Mouse (Mus musculus): ENCODE results near the gene Hmgcl.
"Not testable (repeated sequence)": the region's sequence is repeated elsewhere in the genome, so short reads cannot be mapped to it uniquely, and the experiment has no call there.

The Hmgcl gene

DNA sequence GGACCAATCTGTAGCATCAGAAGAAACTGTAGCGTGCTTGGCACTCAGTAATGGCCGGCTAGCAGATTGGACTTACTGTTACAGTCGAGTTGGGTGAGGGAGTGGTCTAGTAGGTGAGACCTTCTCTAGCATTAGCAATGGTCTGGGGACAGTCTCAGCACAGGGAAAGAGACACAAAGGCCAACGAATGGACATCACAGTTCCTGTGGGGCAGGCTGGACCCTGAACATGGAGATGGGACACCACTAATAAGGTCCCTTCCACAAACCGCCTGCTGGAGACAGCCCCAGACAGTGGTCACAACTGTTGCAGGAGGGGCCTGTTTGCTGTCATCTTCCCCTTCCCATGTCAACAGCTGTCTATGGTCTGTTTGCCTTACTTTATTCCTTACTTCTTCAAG, 15.5 kb downstream of the Hmgcl start:
- DNase-seq (ENCODE audit: low spot score), result no peak

DNA sequence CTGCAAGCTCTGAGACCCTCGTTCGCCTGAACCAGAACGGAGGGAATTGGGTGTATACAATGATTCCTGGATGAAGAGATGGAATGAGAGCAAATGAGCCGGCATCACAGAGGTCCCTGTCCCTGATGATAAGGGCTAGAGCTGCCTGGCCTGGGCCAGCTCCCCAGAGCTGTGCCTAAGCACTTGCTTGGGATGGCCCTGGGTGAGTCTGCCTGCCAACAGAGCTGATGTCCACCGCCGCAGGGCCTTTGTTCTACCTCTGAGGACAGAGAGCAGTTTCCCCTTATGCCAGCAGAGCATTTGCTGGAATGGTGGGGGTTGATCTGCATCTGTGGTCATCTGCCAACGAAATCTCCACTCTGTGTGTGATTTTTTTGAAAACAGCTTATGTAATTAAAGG, 15.9 kb downstream of the Hmgcl start:
- no peak for DNase-seq (ENCODE audit: low spot score)

DNA sequence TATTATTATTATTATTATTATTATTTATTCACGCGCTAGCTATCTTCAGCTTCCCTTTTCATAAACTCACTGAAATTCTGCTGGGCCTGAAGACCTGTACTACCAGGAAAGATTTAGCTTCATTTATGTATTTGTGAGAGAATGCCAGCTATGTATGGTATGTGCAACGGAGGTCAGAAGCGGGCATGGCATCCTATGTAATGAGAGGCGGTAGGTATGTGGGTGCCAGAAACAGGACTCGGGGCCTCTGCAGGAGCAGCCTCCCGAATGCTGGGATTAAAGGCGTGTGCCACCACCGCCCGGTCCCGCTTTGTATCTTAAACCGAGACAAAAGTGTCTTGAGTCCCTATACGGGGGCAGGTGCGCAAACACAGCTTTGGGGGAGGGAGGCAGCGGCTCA, 16.7 kb downstream of the Hmgcl start:
- no peak for DNase-seq (ENCODE audit: low spot score)

DNA sequence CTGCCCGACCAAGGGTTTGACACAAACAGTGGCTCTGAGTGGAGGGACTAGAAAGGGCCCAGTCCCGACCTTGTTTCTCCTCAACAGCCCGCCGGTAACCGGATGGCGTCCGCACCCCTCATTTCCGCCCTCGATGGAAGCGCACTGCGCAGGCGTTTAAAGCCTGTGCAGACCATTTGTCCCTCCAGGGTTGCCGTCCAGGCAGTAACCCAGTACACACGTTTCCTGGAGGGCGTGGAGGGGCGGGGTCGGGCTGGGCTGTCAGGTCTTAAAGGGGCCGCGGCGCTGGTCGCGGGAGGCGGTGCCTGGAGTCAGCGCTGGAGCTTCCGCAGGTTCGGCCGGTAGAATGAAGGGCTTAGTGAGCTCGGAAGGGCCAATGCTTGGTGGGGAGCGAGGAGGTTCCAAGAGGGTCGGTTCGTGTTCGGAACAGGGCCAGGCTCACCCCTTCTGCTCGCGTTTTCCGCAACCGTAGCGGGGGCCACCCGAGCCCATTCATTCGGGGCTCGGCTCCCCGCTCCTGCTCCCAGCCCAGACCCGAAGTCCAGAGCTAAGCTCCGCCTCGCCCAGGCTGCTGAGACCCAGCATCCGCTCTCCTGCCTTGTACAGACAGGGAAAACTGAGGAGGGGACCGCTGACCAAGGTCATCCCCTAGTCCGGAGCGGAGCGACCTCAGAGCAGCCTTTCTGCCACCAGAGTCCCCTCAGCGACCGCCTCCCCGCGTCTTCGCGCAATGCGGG, 17.4 kb downstream of the Hmgcl start, which contains the start of gene Gale:
Gale (plus strand) TSS at position 271 of the 737 bp plus-strand sequence.
- peak; percentile 97 for DNase-seq (ENCODE audit: low spot score)

DNA sequence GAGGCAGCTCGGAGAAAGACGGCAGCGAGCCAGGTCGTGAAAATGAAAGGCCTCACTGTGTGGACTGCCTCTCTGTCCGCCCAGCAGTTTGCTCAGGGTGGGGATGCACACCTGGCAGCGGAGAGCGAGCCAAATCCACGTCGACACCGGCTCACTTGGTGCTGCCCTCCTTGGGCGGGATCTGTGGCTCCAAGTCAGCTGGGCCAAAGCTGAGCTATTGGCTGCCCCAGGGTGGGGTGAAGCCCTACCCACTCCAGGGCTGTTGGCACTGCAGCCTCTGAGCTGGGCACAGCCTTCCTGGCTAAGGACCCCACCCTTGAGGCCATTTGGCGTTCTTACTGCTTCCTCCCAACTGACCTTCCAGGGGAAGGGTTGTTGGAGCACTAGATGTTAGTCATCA, 18.2 kb downstream of the Hmgcl start:
- DNase-seq (ENCODE audit: low spot score), result no peak

DNA sequence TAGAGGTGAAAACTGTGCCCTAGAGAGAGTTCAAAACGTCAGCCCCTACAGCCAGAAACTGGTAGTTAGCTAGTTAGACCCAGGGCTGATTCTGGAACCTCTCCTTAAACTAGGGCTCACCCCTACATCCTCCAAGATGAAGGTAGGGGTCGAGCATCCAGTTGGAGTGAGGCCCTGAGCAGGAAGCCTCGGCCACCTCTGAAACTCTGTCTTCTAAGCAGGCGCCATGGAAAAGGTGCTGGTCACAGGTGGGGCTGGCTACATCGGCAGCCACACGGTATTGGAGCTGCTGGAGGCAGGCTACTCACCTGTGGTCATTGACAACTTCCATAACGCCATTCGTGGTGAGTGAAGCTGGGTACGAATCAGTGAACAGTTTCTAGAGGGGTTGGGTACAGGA, 18.9 kb downstream of the Hmgcl start:
- no peak for DNase-seq (ENCODE audit: low spot score)

DNA sequence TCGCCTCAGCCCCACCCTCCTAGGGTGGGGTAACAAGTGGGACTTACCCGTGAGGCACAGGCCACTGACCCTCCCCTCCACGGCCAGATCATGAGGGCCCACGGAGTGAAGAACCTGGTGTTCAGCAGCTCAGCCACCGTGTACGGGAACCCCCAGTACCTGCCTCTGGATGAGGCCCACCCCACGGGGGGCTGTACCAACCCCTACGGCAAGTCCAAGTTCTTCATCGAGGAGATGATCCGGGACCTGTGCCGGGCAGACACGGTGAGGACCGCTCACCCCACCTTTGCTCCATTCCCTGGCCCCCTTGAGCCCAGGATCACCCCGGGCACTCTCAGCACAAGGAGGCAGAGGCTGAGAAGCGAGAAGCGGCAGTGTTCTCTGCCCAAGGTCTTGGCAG, 20.0 kb downstream of the Hmgcl start:
- no peak for DNase-seq (ENCODE audit: low spot score)

DNA sequence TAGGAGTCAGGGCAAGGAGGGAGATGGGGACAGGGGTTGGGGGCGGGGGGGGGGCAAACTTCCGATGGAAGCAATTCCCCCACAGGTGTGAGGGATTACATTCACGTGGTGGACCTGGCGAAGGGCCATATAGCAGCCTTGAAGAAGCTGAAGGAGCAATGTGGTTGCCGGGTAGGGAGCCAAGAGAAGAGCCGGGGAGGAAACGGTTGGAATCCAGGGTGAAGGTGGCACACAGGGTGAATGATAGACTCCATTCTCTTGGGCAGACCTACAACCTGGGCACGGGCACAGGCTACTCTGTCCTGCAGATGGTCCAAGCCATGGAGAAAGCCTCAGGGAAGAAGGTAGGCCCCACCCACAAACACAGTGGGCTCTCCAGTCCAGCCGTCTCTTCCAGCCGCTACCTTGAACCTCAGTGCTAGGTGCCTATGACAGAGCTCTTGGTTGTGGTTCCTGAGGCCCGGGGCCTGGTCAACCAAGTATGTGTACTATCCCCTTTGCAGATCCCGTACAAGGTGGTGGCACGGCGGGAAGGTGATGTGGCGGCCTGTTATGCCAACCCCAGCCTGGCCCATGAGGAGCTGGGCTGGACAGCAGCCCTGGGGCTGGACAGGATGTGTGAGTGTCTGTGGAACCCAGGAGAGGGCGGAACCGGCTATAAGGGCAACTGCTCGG, 21.0 kb downstream of the Hmgcl start:
- DNase-seq (ENCODE audit: low spot score), result no peak

DNA sequence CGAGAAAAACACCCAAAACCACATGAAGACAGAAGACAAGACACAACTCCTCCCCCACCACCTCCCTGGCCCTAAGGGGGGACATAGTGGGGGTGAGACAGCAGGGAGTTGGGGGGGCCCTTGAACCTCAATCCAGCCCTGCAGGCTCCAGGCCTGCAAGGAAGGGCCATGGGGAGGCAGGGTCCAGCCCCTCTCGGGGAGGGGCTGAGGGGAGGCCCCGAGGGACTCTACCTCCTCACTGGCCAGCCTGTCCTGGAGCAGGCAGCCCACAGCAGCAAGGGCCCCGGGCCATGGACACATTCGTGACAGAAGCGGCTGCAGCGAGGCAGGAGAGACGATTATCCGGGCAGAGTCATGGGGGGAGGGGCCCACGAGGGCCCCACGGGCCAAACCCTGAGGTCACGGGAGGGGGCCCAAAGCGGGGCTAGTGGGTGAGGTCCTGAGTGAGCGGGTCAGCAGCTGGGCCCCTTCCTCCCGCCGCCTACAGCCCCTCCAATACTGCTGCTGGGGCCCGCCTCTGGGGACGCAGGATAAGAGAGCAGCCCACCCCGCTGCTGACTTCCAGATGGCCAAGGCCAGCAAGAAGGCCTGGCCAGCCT, 22.1 kb downstream of the Hmgcl start:
- no peak for DNase-seq (ENCODE audit: low spot score)

DNA sequence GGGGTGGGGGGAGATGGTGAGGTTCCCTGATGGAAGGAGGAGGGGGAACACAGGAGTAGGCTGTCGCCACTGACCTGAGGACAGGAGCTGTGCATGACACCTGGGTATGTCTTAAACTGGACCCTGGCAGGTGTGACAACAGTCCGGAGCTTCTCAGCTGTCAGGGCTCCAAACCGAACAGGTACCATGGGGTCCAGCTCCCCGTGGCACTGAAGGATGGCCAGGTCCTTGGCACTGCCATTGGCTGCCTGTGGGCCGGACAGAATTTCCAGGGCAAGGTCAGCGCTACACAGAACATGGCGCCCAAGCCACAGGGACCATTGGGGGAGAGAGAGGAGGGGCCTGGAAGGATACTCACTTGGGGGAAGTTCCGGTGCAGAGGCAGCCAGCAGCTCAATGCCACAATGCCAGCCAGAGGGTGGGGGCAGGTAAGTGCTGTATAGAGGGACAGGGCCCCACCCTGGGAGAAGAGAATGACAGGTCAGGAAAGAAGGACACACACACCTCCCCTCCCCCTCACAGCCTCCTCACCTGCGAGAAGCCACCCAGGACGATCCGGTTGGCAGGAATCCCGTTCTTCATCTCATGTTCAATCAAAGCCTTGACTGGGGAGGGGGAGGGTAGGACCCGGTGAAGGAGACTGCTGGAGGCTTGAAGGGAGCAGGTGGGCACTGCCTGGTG, 23.0 kb downstream of the Hmgcl start:
- no peak for DNase-seq (ENCODE audit: low spot score)

DNA sequence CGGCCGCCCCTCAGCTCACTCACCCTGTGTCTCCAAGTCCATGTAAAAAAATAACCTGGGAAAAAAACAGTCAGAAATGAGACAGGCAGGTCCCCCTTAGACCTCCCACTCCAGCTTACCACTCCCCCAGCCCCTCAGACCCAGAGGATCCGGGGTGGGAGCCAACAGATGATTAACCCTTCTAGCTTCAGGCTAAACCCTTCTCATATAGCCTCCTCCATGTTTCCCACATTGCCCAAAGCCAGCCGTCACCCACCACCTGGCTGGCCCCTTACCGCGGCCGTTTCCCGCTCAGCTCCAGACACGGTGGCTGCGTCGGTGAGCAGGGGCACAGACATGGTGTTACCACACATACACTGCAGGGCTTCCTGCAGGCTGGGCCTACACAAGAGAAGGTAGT, 24.3 kb downstream of the Hmgcl start:
- DNase-seq (ENCODE audit: low spot score), result no peak

DNA sequence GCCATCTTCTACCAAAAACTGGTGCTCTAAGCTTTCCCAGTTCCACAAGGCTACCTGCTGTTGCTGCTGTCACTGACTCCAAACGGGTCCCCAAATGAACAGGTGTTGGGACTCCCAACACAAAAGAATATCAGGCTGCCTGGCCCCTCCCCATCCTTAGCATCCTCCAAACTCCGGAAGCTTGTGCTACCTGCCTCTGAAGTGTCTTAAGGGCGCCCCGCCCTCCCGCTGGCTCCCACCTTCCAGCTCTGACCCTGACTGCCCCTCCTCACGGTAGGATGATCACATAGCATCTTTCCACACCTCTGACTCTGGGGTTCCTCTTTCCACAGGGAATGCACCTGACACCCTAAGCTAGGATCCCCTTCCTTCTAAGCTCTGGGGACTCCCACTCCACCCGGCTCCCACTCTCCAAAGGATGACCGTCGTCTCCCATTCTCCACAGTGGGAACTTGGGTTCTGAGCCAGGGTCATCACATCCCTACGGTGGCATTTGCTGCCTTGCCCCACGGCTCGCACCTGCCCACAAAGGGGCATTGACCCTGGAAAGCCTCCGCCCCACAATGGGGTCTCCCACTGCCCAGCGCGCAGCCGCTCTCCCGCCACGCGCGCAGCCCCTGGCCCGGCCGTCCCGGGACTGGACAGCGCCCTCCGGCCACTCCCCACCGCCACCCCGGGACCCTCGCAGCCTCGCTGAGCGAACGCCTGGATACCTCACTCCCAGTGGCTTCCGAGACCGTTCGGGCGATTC, 25.7 kb downstream of the Hmgcl start:
- no peak for DNase-seq (ENCODE audit: low spot score)

DNA sequence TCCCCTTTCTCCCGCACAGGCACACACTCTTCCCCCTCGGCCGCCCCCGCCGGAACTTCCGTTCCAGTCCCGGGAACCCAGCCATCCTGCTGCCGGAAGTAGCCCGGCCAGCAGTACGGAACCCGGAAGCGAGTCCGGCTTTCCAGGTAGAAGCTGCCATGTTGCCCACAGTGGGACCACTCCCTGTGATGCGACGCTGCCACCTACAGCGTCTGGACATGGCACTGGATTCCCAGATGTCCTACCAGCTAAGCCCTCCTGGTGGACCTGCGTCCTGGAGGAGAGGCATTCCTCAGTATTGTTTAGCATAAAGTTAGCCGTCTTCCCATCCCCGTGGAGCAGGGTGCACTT, 26.3 kb downstream of the Hmgcl start, which contains the start of gene Lypla2:
Lypla2 (minus strand) TSS at position 71 of the 351 bp plus-strand sequence.
- DNase-seq (ENCODE audit: low spot score), result peak; percentile 81

DNA sequence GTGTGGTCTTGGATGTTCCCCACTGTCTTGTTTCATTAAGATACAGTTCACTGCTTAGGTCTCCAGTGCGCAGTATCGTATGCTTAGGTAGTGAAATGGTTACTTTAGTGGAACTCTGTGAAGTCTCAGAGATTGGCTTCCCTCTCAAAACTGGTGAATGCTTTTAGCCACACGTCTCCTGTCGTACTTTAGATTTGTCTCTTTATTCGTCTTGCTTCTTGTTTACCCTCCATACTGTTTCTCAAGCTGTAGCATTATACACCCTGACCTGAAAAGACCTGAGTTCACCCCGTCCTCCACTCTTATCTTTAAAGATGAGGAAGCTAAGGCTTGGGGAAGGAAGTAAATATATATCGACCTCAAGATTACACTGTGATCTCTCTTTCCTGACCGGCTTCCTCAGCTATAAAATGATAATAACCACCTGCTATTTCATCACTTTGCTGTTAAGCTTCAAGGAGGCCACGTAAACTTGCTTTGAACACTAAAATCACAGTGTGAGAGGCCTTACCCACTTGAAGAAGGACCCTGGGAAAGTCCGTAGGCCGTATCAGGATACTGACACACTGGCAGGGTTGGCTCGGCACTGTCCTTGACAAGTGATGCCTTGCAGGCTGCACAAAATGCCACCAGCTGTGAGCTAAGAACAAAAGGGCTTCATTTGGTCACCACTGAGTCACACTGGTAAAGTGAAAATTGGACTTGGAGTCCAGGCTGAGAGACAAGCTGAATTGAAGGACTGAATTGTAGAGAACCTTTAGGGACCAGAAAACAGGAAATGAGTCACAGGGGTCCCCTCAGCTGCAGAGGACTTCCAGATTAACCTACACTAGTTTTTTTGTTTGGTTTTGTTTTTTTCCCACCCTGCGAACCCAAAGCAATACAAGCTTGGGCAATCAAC, 26.9 kb downstream of the Hmgcl start:
- DNase-seq (ENCODE audit: low spot score), result no peak

DNA sequence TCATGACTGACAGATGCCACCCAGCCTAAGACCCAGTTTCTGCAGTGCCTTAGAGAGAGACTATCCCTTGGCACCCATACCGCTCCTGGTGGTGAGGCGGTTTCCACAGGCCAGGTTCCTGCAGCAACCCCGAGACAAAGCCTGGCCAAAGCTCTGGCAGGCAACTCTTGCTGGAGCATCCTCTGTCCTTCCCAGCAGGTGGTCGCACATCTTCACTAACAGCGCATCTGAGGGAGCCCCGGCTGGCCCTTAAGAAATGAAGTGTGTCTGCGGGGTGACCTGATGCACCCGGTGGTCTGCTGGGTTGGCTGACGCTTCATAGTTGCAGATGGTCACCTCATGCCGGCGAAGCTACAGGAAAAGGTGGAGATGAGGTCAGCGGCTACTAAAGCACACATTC, 29.9 kb downstream of the Hmgcl start:
- no peak for DNase-seq (ENCODE audit: low spot score)

DNA sequence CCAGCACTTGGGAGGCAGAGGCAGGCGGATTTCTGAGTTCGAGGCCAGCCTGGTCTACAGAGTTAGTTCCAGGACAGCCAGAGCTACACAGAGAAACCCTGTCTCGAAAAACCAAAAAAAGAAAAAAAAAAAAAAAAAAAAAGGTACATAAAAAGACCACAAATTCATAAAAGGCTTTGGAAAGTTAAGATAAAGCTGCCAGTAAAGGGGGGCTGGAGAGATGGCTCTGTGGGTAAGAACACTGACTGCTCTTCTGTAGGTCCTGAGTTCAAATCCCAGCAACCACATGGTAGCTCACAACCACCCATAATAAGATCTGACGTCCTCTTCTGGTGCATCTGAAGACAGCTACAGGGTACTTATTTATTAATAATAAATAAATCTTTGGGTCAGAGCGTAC, 34.0 kb downstream of the Hmgcl start:
- DNase-seq (ENCODE audit: low spot score), result not testable (repeated sequence)

DNA sequence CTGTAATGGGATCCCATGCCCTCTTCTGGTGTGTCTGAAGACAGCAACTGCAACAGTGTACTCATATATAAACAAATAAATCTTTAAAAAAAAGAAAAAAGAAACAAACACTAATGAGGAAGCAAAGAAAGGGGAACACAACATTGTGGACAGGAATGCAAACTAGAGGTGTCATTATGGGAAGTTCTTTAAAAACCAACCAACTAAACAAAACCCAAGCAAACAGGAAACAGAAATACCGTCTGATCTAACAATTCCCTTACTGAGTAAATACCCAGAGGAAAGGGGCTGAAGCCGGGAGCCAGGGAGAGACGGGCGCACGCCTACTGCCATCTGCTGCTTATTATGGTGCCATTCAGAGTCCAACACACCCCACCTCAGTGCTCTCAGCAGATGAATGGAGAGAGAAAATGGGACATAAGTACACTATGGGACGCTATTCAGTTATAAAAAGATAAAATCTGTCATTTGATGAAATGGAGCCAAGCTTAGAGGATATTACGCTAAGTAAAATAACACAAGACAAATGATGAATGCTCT, 35.3 kb downstream of the Hmgcl start:
- DNase-seq (ENCODE audit: low spot score), result no peak

DNA sequence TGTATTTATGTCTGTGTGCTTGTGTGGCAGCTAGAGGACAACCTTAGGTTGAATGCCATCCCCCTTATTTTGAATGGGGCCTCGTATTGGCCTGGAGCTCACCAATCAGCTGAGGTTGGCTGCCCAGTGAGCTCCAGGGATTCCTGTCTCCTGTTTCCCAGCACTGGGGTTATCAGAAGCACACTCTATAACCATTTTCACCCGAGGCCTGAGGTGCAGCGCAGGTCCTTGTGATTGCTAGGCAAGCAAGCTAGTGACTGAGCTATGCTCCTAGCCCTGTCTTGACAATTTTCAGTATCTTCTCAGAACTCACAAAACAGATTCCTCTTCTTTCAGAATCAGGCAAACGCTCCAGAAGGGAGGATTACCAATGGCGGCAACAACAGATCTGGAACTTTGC, 38.3 kb downstream of the Hmgcl start:
- no peak for DNase-seq (ENCODE audit: low spot score)

DNA sequence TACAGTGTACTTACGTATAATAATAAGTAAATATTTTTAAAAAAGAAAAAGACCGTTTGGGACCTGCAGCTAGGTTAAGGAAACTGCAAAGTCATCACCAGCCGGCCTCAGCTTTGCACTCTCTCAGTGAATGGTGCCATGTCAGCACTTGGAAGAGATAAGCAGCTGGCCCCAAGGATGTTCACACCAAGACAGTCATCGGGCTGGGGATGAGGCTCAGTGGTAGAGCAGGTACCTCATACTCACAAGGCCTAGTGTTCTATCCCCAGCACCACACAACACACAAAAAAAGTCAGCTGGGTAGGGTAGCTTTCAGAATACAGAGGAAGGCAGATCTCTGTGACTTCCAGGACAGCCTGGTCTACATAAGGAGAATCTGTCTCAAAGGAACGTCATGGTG, 38.9 kb downstream of the Hmgcl start:
- DNase-seq (ENCODE audit: low spot score), result no peak

DNA sequence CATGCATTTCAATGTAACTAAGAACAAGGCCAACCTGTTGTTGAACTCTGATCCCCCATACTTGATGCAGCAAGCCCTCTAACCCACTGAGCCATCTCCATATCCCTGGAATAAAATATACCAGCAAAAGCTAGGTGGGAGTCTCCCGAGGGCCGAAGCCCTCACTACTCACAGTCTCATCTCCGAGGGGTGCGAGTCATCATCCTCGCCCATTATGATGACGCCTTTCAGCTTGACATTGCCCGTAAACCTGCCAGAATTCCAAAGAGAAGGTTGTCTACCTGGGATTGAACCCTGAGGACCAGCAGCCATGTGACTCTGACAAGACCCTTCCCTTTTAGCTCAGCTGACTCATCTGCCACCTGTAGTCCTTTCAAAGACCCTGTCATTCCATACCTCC, 39.5 kb downstream of the Hmgcl start:
- no peak for DNase-seq (ENCODE audit: low spot score)

All from retina, embryonic 14.5 days (tissue).